19 mouse cellular contexts compared by ENCODE assay signal in the genomic region with DNA sequence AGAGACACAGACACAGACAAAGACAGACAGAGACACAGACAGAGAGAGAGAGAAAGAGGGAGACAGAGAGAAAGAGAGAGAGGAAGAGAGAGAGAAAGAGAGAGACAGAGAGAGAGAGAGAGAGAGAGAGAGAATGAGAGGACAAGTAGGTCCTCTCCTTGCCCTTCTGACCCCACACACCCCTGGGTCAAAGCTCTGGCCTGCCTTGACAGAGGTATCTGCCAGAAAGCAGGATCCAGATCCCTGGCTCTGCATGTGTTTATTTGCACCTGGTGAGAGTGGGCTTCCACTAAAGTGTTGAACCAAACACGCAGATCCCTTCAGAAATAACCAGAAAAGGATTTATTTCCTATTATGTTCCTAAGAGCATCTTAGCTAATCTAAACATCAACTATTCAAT.
DNase-seq lines count a peak whose midpoint lies in the region; ATAC-seq lines count a peak whose summit lies in the region.
"Had no signal": no experiment of that assay in that cellular context is flagged by ENCODE, and none has a peak within 500 bp of the region (broad histone marks: within the 10 kb centered on the region; RNA-seq: fewer than 3 reads in every experiment).

No protein-coding gene starts in this region.

- no peaks in the 10 kb centered on the region for H3K27me3 ChIP-seq in heart, embryonic 12.5 days (replicated peaks)
- no peaks in the 10 kb centered on the region for H3K27me3 ChIP-seq in heart, embryonic 16.5 days (ENCODE audit: control insufficient read depth, insufficient read depth, low read length)
- H3K27me3 ChIP-seq in limb, embryonic 10.5 days (ENCODE audit: low read depth, poor library complexity, severe bottlenecking), result no peaks in the 10 kb centered on the region
- H3K27me3 ChIP-seq: forebrain, embryonic 13.5 days; hindbrain, embryonic 15.5 days had no signal

- no peak for ATAC-seq in heart, embryonic 12.5 days (ENCODE audit: insufficient number of reproducible peaks, low FRiP score)
- ATAC-seq in heart, embryonic 16.5 days (replicated peaks; ENCODE audit: extremely low read depth, insufficient read depth, low FRiP score), result no peak
- no peak for ATAC-seq in granulocyte monocyte progenitor cell, adult 5-6 weeks (replicated peaks; ENCODE audit: poor library complexity, severe bottlenecking)
- ATAC-seq: forebrain, embryonic 13.5 days; forebrain, postnatal 0 days; intestine, embryonic 16.5 days had no signal

- H3K36me3 ChIP-seq in heart, embryonic 12.5 days, result no peaks in the 10 kb centered on the region
- H3K36me3 ChIP-seq in heart, embryonic 16.5 days (ENCODE audit: control insufficient read depth, insufficient read depth), result no peaks in the 10 kb centered on the region
- no peaks in the 10 kb centered on the region for H3K36me3 ChIP-seq in limb, embryonic 10.5 days
- H3K36me3 ChIP-seq: hindbrain, embryonic 15.5 days had no signal

- intact Hi-C loops in heart, postnatal 36 days (cut with DNase I), result loop anchor here (10.0 kb wide), 1 partner anchor 397 kb away; a partner anchor contains a TSS

- DNase-seq in heart, postnatal 36 days, result no peak
- DNase-seq in heart, postnatal 4 days, result no peak
- DNase-seq in embryo, embryonic 9.5 days (ENCODE audit: extremely low spot score), result peak; percentile 52
- no peak for DNase-seq in limb, embryonic 10.5 days (ENCODE audit: low spot score)
- DNase-seq: adrenal gland, adult 2 months; adrenal gland, postnatal 25 days; cerebellum, adult 18-20 months; cerebellum, adult 9-11 months; cerebellum, postnatal 36 days; forebrain, postnatal 0 days; gastrocnemius, postnatal 14 days; kidney, adult 8-10 months had no signal

- peak overlapping the region; percentile 16; the same call in 1 of the 2 replicates for H3K4me2 ChIP-seq in heart, embryonic 12.5 days
- H3K4me2 ChIP-seq in heart, embryonic 16.5 days (ENCODE audit: low read depth, low read length), result 0 out of 2 replicates have a peak overlapping the region, but pooled peaks have one; percentile 18
- H3K4me2 ChIP-seq: forebrain, embryonic 13.5 days; hindbrain, embryonic 15.5 days had no signal

- H3K4me3 ChIP-seq in heart, embryonic 12.5 days, result no peak overlapping the region
- no peak overlapping the region for H3K4me3 ChIP-seq in heart, embryonic 16.5 days (ENCODE audit: low read length)
- no peak overlapping the region for H3K4me3 ChIP-seq in limb, embryonic 10.5 days
- H3K4me3 ChIP-seq: forebrain, embryonic 13.5 days; hindbrain, embryonic 15.5 days had no signal

- no peak overlapping the region; the same call in 1 of the 2 replicates for H3K27ac ChIP-seq in heart, embryonic 12.5 days (ENCODE audit: poor library complexity, severe bottlenecking)
- peak overlapping the region; percentile 46 for H3K27ac ChIP-seq in heart, embryonic 16.5 days (ENCODE audit: low read length)
- 0 out of 2 replicates have a peak overlapping the region, but pooled peaks have one; percentile 39 for H3K27ac ChIP-seq in limb, embryonic 10.5 days
- H3K27ac ChIP-seq: forebrain, embryonic 13.5 days; hindbrain, embryonic 15.5 days; kidney, postnatal 0 days had no signal

- WGBS in heart, embryonic 12.5 days, result 37% methylated on average over 1 of the region's 1 CpGs
- 30% methylated on average over 1 of the region's 1 CpGs for WGBS in heart, embryonic 16.5 days
- WGBS in limb, embryonic 10.5 days, result 14% methylated on average over 1 of the region's 1 CpGs

- H3K4me1 ChIP-seq in heart, embryonic 12.5 days (replicated peaks), result peaks cover 24% of the 10 kb centered on the region
- peaks cover 18% of the 10 kb centered on the region for H3K4me1 ChIP-seq in heart, embryonic 16.5 days (ENCODE audit: control insufficient read depth, insufficient read depth, low read length)
- H3K4me1 ChIP-seq in limb, embryonic 10.5 days, result peaks cover 54% of the 10 kb centered on the region

- H3K9ac ChIP-seq in heart, embryonic 12.5 days, result no peak overlapping the region
- peak overlapping the region; percentile 43; the same call in 1 of the 2 replicates for H3K9ac ChIP-seq in heart, embryonic 16.5 days (ENCODE audit: low read length)
- H3K9ac ChIP-seq: forebrain, embryonic 13.5 days; forebrain, postnatal 0 days; hindbrain, embryonic 15.5 days had no signal

- no peaks in the 10 kb centered on the region for H3K9me3 ChIP-seq in heart, embryonic 12.5 days (replicated peaks)
- H3K9me3 ChIP-seq in heart, embryonic 16.5 days (replicated peaks; ENCODE audit: control insufficient read depth, low read length), result no peaks in the 10 kb centered on the region
- H3K9me3 ChIP-seq in limb, embryonic 10.5 days (replicated peaks), result no peaks in the 10 kb centered on the region
- H3K9me3 ChIP-seq: forebrain, embryonic 13.5 days; hindbrain, embryonic 15.5 days had no signal
